Mouse (Mus musculus): ENCODE data around the gene Fbxo11.

Gene Fbxo11

DNA sequence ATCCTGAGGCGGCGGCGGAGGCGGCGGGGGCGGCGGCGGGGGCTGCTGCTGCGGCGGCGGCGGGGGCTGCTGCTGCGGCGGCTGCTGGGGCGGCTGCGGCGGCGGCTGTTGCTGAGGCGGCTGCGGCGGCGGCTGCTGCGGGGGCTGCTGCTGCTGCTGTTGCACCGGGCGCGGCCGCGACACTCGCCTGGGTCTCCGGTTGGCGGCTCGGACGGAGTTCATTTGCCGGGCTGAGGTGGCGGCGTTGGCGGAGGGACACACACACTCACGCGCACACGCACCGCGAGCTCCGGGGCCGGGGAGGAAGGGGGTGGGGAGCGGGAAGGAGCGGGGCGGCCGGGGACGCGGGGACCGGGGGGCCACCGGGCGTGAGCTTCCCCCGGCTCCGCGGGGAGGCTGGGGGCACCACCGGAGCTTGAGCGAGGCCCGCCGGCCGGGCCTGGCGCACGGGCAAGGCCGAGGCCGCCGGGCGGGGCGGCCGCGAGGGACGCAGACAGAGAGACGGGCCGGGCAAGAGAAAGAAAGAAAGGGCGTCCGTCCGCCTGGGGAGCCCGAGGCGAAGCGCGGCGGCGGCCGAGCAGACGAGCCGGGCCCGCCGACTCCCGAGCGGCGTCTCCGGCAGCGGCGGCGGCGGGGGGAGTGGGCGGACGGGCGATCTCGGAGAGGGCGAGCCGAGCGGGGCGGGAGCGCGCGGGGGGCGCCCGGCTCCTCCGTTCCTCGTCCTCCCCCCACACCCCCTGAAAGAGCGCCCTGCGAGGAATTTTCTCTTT is at the start of gene Fbxo11:
Gene Fbxo11 (minus strand): TSS at position 261 of the 770 bp plus-strand sequence.
- DNase-seq (ENCODE audit: low read depth): no peak

DNA sequence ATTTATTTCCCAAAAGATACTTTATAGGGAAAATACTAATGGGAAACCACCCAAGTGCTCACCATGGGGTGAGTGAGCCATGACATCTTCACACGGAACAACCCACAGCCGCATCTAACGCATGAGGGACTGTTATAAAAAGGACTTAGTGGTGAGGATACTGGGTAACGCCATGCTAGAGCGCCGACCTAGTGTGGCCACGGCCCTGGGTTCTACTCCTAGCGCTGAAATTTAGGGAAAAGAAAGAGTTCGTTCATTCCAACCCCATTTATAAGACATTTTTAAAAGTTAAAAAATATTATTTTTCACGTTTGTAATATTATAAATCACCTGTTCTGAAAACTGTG is 48.8 kb upstream of the Fbxo11 start:
- DNase-seq (ENCODE audit: low read depth): no peak

DNA sequence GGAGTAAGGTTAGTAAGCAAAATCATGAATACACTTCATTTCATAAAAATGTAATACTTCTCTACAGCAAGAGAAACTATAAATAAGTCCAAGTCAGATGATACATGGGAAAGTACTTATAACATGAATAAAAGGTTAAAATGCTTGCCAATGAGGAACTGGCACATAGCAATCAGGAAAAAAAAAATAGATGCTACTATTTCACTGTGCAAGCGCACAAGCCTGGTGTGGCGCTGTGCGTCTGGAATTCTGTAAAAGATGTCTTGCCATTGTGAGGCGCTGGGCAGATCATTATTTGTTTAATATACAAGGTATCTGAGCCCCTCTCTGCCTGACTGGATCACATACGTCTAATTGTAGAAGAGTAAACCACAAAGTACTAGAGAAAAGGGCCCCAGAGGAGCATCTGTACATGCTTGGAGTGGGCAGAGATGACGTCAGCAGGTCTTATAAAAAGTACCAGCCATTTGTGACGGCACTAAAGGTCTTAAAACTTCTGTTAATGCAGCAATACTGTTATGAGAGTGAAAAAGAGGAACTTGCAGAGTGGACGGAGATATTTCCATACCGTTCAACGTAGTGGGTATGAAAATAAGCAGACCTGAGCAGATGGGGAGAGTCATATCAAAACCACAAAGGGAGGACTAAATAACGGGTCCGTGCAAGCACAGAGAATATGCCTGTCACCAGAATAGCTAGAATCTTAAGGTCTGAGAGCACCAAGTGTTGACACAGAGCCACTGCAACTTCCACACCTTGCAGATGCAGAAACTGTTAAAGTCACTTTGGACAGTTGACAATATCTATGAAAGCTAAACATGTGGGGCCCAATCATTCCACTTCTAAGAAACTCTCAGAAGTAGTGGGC is 48.2 kb upstream of the Fbxo11 start:
- peak; percentile 82 for DNase-seq (ENCODE audit: low read depth)

DNA sequence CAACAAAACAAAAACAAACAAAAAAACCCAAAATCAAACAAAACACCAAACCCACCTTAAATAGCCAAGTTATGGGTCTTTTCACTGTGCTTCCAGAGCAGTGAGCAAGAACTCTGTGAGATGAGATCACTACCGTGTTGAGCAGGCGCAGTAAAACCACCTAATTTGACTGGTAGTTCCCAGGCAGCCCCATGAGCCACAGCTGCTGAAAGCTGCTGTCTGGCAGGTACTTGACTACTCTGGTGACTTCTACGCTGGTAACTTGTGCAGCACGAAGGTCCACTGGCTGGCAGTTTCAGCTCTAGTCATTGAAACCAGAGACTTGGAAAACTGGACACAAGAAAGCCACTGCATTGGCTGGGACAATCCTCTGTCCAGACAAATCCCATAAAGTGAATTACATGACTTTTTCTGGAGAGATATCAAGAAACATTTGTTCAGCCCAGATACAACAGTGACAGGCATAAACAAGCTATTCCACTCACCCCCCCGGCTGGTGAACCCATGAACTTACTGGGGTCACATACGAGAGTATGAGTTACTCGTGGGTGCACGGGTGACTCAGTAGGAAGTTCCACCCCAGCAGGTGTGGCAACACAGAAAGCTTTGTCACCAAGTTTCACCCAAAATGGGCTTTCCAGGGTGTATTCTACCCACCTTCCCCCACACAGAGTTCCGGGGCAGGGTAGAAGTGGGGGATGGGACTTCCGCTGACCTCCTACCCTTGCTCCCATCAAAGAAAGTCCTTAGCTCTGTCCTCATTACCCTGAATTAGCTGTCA is 47.0 kb upstream of the Fbxo11 start:
- peak; percentile 40 for DNase-seq (ENCODE audit: low read depth)

DNA sequence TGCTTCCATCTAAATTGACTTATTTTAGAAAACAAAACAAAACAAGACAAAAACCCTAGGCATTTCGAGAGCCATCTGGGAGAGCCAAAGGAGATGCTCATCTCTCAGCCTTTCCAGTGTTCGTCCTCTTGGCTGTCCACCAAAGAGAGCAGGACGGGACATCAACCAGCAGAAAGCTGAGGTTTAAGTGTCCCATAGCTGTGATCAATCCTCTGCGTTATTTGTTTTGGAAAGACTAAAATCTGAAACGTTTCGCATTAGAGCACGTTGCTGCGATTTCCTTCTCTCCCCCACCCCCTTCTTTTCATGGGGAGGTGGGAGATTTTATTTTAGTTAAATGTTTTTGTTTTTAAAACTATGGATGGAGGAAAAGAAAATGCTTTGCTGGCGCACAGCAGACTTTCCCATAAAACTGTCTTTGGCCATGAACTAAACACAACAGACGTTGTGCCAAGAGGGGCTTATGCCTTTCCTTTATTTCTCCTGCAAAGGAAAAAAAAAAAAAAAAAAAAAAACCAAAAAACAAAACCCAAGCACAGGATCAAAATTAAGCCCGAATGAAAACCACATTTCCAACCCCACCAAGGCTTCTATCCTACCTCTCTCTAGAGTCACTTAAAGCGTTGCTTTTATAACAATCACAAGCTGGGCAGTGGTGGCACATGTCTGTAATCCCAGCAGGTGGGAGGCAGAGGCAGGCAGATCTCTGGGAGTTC is 46.1 kb upstream of the Fbxo11 start:
- no peak for DNase-seq (ENCODE audit: low read depth)

DNA sequence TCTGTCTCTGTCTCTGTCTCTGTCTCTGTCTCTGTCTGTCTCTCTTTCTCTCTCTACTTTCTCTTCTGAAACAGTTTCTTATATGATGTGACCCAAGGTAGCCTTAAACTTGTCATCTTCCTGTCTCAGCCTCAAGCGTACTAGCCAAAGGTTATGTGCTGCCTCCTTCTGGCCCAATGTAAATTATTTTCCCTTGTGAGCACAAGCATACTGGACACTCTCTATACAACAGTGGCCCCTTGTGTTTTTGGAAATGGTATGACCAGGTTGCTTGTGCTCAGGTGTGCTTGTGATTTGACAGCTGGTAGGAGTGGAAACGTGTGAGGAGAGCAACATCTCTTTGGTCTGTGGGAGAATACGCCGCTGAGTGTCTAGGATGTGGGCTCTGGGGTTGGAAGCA is 42.6 kb upstream of the Fbxo11 start:
- DNase-seq (ENCODE audit: low read depth): peak; percentile 49

DNA sequence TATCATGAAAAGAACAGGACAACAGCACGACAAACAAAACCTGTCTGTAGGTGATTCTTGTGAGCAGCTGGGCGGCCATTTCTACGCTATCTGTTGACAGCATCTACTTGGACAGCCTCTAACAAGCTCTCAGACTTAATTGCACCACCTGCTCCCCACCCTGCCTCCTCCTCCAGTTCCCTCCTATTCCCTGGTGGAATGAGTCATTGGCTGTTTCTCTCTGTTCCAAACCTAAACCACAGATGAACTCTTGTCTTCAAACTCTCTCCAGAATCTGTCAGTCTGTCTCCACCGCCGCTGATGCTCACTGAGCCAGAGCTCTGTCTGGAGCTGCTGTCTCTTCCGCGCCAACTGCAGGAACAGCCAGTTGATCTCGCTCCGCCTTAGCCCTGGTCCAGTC is 41.3 kb upstream of the Fbxo11 start:
- DNase-seq (ENCODE audit: low read depth): no peak

DNA sequence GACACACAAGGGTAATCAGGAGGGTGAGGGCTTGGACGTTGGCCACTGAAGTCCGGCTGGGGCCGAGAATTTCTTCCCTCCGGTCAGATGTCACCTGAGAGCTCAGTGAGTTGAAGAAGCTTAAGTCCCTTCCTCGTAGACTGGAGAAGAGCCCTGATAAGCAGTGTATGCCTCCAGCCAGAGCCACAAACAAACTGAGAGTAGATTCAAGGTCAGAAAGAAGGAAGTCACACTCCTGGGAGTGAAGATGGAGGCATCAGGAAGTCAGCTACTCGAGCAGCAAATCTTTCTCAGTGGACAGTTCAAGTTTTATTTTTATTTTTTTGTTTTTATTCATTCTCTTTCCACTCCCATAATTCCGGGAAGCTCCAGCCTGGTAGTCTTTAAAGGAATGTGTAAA is 37.5 kb upstream of the Fbxo11 start:
- no peak for DNase-seq (ENCODE audit: low read depth)

DNA sequence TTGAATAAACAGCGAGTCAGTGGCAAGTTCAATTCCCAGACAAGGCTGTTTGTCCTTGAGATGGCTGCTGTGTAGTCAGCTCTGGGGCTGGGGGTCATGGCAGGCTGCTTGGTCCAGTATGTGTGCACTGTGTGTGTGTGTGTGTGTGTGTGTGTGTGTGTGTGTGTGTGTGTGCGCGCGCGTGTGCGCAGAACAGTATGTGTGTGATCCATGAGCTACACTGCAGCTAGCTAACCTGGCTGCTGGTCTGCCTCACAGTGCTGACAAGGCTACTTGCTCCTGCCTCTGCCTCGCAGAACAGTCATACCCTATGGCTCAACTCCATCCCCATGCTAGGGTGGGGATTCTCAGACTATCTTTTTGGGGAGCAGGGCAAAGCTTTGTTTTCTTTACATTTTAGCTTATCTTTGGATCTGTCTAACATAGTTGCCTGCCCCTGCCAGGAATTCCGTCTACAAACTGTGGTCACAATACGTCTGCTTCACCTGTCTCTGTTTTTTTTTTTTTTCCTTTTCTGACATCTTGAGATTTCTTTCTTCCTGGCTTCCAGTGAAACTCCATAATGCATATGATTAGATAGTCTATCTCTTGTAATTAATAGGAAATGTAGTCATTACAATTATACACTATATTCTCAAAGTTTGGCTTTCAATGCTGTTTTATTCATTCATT is 33.2 kb upstream of the Fbxo11 start:
- DNase-seq (ENCODE audit: low read depth): no peak

DNA sequence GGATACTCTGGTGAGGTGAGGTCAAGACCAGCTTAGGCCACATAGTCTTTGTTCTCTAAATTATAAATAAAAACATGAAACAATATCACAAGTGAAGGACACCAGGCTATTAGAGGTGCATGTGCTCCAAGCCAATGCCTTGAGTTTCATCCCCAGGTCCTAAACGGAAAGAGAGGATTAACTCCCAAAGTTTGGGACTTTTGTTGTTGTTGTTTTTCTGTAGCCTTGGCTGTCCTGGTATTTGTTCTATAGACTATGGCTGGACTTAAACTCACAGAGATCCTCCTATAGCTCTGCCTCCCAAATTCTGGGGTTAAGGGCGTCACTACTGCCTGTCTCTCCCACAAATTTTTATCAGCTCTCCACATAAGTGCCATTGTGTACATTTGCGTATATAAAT is 32.5 kb upstream of the Fbxo11 start:
- no peak for DNase-seq (ENCODE audit: low read depth)

DNA sequence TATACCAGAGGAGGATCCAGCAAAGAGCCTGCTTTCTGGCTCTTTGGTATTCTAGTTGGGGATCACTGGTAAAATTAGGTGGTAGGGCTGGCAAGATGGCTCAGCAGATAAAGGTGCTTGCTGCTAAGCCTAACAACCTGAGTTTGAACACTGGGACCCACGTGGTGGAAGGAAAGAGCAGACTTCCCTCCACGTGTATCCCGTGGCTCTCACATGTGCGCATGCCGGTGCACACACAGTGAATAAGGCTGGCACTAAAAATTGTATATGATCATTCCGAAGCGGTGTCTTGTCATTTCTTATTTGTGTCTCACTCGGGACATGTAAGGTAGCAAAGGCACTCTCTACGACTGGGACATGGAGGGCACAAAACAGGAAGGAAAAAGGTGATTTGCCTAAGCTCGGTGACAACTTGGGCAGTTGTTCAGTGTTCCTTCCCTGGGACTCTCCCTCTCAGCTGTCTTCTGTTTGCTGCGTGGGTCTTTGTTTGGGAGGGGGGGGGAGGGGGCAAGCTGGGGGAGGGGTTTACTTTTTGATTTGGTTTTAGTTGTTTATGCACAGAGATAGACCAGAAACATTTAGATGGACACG is 31.8 kb upstream of the Fbxo11 start:
- DNase-seq (ENCODE audit: low read depth): no peak

DNA sequence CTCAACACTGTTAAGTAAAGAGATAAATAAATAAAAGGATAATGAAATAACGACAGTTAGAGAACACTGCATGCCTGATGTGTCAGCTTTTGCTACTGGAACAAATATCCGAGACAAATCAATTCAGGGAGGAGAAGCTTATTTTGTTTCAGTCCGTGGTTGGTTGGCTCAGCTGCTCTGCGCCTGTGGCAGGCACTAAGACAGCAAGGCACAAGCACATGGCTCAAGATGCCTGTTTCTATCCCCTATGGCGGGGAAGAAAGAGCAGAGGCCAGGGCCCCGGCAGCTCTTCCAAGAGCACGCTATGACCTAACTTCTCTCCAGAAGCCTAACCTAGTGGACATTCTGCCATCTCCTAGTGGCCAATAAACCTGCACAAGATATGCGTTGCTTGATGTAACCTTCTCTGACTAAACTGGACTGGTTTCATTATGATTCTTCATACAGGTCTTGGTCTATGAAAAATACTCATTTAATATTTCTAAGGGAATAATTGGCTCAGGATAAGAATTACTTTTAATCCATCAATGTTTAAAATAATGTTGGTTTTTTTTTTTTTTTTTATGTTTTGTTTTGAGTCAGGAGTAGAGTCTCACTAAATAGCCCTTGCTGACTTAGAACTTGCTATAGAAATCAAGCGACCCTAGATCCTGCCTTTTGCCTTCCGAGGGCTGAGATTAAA is 30.6 kb upstream of the Fbxo11 start:
- no peak for DNase-seq (ENCODE audit: low read depth)

DNA sequence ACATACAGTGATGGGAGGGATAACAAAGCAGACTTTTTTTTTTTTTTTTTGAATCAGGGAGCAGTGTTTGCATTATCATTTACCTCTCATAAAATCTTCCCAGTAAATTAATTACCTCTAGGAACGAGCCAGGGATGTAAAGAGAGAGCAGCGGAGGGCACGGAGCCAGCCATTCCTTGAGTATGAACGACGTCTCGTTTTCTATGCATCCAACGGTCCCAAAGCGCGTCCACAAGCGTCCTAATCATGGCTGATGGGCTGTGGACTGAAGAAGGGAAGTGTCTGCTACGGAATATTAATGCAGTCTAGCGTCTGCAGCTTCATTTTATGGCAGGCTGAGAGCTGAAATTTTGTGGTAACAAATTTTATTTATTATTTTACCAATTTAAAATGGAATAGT is 29.2 kb upstream of the Fbxo11 start:
- no peak for DNase-seq (ENCODE audit: low read depth)

DNA sequence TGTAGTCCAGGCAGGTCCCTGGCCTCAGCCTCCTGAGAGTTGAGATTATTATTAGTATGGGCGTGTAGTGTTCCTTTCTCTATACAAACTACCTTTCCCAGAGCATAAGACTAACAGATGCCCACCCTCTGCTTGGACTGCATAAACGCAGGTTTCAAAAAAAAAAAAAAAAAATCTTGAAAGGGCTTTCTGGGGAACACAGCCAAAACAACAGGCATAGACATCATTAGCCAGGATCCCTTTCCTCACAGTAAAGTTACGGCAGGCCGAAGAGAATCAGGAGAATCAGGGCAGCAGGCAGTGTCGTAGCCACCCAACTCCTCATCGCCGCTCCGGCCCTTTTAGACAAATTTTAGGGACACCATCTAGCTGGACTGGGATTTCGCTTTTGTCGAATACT is 28.7 kb upstream of the Fbxo11 start:
- no peak for DNase-seq (ENCODE audit: low read depth)

DNA sequence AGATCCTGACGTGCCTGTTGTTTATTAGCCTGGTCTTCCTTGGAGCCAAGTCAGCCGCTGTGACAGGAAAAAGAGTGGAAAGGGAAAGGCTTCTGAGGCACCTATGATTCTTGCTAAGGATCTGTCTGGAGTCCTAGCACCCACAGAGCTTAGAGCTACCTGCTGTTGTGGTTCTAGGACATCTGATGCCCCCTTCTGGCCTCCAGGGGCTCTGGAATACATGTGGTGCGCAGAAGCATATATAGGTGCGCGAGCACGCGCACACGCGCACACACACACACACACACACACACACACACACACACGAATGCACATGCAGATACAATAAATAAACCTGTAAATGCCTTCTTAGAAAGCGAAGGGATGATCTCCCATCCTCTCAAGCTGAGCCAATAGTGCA is 20.9 kb upstream of the Fbxo11 start:
- DNase-seq (ENCODE audit: low read depth): peak; percentile 4

DNA sequence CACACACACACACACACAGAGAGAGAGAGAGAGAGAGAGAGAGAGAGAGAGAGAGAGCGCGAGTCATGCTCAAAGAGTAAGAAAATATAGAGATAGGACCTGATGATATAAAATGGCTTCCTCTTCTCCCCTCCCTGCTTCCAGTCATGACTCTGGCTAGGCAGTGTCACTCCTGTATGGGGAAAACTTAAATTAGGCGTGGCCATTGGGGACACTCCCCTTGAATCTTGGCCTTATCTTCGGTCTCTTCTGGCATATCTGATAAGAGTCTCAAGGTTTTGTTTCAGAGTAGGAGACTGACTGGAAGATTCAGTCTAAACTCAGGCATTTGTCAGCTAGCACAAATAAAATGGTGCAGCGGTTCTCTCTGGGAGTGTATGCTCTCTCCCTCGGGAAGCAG is 16.4 kb upstream of the Fbxo11 start:
- no peak for DNase-seq (ENCODE audit: low read depth)

DNA sequence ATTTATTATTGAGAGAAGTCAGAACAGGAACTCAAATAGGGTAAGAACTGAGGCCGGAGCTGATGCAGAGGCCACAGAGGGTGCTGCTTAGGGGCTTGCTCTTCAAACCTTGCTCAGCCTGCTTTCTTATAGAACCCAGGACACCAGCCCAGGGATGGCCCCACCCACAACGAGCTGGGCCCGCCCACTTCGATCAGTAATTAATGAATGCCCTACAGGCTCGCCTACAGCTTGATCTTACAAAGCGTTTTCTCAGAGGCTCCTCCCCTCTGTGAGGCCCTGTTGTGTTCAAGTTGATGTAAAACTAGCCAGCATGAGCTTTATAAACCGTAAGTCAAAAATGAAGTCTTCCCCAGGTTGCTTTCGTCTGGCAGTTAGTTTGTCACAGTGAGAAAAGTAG is 14.7 kb upstream of the Fbxo11 start:
- DNase-seq (ENCODE audit: low read depth): no peak

DNA sequence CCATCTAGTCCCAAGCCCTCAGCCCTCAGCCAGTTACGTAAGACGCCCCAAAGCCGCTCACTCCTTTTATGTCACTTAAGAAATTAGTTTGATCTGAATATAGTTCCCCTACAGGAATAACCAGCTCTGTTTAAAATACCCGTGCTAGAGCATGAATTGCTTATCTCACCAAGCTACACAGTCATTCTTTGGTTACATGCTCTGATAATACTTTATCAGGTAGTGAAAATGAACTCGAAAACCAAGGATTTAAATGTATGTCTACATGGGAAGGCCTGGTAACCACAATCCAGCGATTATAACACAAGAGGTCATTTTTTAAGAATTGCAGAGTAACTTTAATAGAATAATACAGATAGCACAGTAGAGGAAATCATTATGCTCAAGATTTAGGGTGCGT is 7.0 kb upstream of the Fbxo11 start:
- no peak for DNase-seq (ENCODE audit: low read depth)

DNA sequence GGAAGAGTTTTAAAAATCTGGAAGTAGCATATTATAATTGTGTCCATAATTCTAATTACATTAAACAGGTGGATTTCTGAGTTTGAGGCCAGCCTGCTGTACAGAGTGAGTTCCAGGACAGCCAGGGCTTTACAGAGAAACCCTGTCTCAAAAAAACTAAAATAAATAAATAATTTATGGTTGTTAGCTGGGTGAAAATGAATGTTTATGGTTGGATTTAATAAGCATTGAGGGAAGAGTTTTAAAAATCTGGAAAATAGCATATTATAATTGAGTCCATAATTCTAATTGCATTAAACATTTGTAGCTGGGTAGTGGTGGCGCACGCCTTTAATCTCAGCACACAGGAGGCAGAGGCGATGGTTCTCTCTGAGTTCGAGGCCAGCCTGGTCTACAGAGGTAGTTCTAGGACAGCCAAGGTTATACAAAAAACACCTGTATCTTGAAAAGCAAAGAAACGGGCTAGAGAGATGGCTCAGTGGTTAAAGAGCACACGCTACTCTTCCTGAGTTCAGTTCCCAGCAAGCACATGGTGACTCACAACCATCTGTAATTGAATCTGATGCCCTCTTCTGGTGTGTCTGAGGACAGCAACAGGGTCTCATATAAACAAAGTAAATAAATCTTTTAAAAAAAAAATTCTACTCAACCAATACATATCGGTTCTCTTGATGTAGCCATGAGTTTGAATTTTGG is 3.1 kb upstream of the Fbxo11 start:
- no peak for DNase-seq (ENCODE audit: low read depth)
